Mouse (Mus musculus): Measurements from ENCODE around the gene Eif4a1.

- no peak for TF ChIP-seq CTCF (IDR thresholded peaks at IDR 0.05; ENCODE audit: borderline replicate concordance, insufficient read depth, low read depth, low read length)
- TF ChIP-seq POLR2A (IDR thresholded peaks at IDR 0.05; ENCODE audit: borderline replicate concordance, insufficient read depth, low read length): no peak
Observed at GRCm38 (mm10) chr11:69709554-69710446, 37.6 kb upstream of the Eif4a1 start.
